Mouse (Mus musculus) bone marrow macrophage, adult 2 months (primary cell): ENCODE measurements around the gene Atp6v0e. TPM values are rescaled to one million over a fixed set of nuclear protein-coding genes. Genes with fewer than 3 reads are reported as not detected.

Source experiments
- H3K27ac ChIP-seq: 2 replicates; pipeline ENCODE4 v1.5.1; 2012; ENCODE audit warnings: low read depth, low read length; ENCODE audit not compliant: insufficient read depth
- H3K4me1 ChIP-seq: 2 replicates; pipeline ENCODE4 v1.6.1; 2012; ENCODE audit warnings: low read length; ENCODE audit not compliant: control insufficient read depth, insufficient read depth
- H3K4me3 ChIP-seq: 2 replicates; pipeline ENCODE4 v1.5.1; 2012; ENCODE audit warnings: mild to moderate bottlenecking, low read length, moderate library complexity; ENCODE audit not compliant: insufficient read depth
- CTCF ChIP-seq: IDR thresholded peaks from 2 replicates; pipeline ENCODE4 v1.5.1; 2012; ENCODE audit warnings: low read depth, mild to moderate bottlenecking, low read length, moderate library complexity
- POLR2A ChIP-seq: IDR thresholded peaks from 2 replicates; pipeline ENCODE4 v1.6.1; 2012; ENCODE audit warnings: mild to moderate bottlenecking, low read depth, low read length, borderline replicate concordance
- polyA plus RNA-seq: library from polyadenylated mRNA; stranded (reverse); fragments of >200 nt; gene quantifications from 2 replicates; pipeline ENCODE4 v1.2.4, GENCODE M21; 2012; ENCODE audit not compliant: missing spikeins, insufficient read depth, insufficient read length

Atp6v0e gene
- polyA plus RNA-seq, 1 experiment, result 298 TPM

DNA sequence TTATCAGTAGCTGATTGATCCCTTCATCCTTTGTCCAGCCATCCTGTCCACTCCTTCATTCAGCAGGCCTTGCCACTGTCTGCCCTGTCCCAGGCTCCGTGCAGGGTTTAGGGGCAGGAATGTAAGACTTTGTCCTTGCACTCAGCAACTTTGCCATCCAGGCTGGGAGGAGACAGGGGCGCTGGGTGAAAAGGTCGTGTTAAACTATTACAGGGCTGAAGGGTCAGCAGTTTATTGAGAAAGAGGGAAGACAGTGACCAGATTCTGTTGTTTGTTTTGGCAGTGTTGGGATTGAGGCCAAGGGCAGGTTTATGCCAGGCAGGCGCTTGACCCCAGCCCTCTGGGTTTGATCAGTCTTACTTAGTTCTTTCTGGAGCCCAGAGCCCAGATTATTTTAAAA is 25.2 kb upstream of the Atp6v0e start:
- Histone ChIP-seq H3K4me3 (no peak overlapping the region), H3K4me1 (peaks cover 9% of the 10 kb centered on the region), H3K27ac (no peak overlapping the region)
- TF ChIP-seq POLR2A, result no peak
- no peak for TF ChIP-seq CTCF

DNA sequence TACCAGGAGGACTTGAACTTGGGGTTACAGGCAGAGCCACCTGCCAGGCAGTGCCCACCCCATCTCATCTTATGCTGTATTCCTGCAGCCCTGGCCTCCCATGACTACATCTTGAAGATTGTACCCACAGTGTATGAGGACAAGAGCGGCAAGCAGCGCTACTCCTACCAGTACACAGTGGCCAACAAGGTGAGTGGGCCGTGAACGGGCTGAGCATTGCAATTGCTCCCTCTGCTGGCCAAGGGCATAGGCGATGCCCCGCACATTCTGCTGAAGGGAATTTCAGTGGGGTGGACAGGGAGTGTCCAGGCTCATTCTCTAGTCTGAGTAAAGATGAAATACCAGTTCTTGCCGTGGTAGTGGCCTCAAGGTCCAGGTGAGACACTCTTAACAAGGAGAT is 24.4 kb upstream of the Atp6v0e start:
- Histone ChIP-seq H3K4me1 (peaks cover 9% of the 10 kb centered on the region), H3K27ac (no peak overlapping the region), H3K4me3 (no peak overlapping the region)
- no peak for TF ChIP-seq POLR2A
- peak; percentile 91 for TF ChIP-seq CTCF

DNA sequence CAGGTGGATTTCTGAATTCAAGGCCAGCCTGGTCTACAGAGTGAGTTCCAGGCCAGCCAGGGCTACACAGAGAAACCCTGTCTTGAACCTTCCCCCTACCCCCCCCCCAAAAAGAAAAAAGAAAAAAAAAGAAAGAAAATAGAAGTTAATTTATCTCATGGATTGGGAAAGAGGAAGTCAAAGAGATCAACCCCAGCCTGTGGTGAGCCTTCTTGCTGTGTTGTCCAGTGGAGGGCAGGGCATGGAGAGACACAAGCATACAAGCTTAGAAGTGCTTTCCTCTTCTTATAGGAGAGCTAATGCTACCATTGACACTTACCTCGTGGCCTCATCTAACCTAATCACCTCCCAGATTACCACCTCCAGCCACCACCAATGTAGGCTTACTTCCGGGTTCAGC is 23.2 kb upstream of the Atp6v0e start:
- Histone ChIP-seq H3K27ac (0 out of 2 replicates have a peak overlapping the region, but pooled peaks have one; percentile 1), H3K4me1 (peaks cover 9% of the 10 kb centered on the region), H3K4me3 (no peak overlapping the region)
- TF ChIP-seq CTCF, result no peak
- TF ChIP-seq POLR2A, result no peak

DNA sequence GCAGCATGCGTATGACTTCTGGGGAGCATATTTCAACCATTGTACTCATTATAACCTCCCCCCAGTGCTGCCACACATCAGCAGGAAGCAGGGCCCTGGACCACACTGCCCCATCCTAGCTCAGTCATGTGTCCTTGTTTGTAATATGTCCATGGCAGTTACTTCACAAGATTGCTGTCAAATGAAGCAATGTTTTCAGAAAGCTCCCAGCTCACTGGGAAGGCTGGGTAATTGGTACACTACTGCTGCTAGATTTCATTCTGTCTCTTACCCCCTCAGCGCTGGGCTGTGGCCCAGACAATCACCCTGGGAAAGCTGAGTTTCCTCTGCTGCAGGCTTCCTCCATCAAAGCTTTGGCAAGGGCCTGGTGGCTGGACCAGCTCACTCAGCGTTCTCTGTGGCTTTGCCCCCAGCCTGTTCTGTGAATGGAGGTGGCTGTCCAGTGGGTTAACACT is 22.7 kb upstream of the Atp6v0e start:
- Histone ChIP-seq H3K27ac (0 out of 2 replicates have a peak overlapping the region, but pooled peaks have one; percentile 1), H3K4me3 (no peak overlapping the region), H3K4me1 (peaks cover 9% of the 10 kb centered on the region)
- no peak for TF ChIP-seq CTCF
- TF ChIP-seq POLR2A, result no peak

DNA sequence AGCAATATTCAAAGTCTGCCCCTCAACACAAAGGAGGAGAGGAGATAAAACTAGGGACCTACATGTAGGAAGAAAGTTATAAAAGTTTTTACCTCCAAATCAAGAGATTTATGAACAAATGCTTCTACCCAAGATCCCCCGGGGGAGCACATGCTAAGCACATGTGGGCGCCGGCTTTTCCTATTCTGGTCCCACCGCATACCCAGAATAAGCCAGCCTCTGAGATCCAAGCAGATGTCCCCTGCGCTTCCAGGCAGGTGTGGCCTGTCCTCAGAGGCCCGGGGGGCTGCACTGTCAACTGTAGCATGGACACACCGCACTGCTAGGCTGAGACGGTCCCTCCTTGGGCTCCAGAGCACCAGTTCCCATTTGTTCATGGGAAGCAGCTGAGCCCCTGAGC is 19.6 kb upstream of the Atp6v0e start:
- Histone ChIP-seq H3K27ac (no peak overlapping the region), H3K4me3 (no peak overlapping the region), H3K4me1 (peaks cover 9% of the 10 kb centered on the region)
- TF ChIP-seq POLR2A (no peak), CTCF (no peak)

DNA sequence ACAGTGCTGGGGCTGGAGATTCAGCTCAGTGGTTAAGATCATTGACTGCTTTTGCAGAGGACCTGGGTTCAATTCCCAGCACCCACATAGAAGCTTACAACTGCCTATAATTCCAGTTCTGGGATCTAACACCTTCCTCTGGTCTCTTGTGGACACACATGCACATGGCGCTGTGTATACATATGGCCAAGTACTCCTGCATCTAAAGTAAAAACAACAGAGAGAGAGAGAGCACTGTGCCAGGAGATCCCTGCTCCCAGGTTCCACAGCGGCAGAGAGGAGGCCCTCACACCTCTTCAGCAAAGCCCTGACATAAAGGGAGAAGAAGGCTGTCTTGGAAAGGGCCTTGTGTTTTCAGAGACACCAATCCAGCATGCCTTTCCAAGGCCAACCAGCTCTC is 19.0 kb upstream of the Atp6v0e start:
- Histone ChIP-seq H3K4me3 (no peak overlapping the region), H3K4me1 (peaks cover 9% of the 10 kb centered on the region), H3K27ac (no peak overlapping the region)
- TF ChIP-seq CTCF (no peak), POLR2A (no peak)

DNA sequence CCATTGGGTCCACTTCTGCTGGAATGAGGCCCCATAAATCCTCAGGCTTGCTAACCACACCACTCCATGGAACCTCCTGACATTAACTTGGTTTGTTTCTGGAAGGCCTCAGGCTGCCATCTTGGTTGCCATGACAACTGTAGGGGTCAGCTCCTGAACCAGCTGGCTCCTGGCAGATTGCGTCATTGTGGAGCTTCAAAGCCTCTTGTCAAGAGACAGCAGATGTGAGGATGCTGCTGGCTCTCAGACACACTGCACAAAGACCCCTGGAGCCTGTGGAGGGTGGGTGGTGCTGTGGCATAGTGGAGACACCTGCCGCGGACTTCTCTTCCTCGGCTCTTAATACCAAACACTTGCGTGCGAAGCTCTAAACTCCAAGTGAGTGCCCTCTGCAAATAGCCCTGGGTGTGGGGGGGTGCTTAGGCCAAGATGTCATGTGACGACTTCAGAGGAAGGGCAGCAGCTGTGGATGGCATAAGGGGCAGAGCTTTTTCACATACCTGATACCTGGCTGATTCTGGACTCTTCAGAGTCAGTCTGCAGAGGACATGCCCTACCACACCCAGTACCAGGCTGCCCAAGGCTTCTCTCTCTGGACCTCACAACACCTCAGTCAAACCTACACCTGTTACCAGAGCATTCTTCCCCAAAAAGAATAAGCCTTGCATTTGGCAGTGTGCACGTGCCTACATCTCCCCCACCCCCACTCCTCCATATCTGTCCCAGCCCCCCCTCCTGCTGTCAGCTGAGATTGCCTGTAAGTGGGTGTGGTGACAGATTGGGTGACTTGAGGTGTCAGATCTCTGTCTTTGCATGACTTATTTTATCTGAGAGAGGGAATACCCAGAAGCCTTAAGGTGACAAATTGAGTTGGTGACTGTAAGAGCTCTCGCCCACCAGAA is 18.3 kb upstream of the Atp6v0e start:
- TF ChIP-seq POLR2A (no peak), CTCF (no peak)

DNA sequence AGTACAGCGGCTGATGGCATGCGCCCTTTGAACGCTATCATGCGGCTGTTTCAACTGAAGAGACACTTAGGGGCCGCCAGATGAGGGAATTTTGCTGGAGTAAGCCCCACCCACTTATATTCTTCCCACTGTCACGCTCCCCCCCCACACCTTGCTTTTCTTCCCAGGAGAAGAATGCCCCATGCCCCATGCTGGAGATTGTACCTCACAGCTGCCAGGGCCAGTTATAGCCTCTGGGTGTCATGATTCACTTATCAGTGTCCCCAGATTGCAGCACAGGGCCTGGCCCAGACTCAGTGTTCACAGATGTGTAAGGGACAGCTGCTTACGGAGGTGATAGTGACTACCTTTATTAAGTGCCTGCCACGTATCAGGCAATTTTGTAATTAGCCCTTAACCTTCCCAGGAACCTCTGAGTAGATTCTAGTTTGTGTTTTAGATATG is 17.6 kb upstream of the Atp6v0e start:
- no peak for TF ChIP-seq POLR2A
- TF ChIP-seq CTCF, result no peak
- H3K27ac ChIP-seq, result no peak overlapping the region
- peaks cover 3% of the 10 kb centered on the region; the same call in 1 of the 2 replicates for H3K4me1 ChIP-seq
- no peak overlapping the region for H3K4me3 ChIP-seq

More for the DNA sequence above, 18.3 kb upstream of the Atp6v0e start:
- H3K27ac ChIP-seq, result no peak overlapping the region
- peaks cover 9% of the 10 kb centered on the region for H3K4me1 ChIP-seq
- no peak overlapping the region for H3K4me3 ChIP-seq

DNA sequence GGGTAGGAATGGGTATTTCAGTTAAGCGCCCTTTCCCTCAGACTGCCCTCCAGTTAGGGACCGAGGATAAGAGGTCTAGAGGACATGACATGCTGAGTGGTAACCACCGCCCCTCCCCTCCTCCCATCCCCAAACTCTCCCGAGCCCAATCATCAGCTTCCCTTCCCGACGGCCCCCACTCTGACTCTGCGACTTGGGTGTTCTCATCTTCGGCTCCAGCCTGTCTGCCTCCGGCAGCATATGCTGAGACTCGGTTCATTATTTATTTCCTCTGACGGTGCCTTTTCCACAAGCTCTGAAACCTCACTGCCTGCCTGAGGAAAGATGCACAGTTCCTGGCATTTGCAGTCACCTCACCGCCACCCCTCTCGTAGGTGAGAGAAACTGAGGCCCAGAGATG is 15.7 kb upstream of the Atp6v0e start:
- Histone ChIP-seq H3K27ac (no peak overlapping the region), H3K4me1 (no peaks in the 10 kb centered on the region), H3K4me3 (no peak overlapping the region)
- TF ChIP-seq POLR2A, result no peak
- no peak for TF ChIP-seq CTCF

DNA sequence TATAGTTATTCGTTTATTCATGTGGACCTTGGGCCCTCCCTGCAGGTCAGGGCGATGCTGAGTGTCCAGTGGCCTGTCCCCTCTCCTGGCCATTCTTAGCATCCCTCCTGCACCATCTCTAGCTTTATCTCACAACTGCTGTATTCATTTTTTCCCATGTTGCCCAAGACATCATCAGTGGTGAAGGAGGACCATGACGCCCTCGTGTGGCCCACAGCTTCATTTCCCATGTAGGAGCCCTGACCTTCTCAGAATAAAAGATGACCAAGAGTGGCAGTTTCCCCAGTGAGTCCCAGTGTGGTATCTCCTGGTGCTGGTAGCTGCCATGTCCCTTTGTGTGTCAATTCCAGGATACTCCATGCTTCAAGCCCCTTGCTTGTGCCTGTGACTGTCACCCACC is 13.5 kb upstream of the Atp6v0e start:
- Histone ChIP-seq H3K4me3 (no peak overlapping the region), H3K4me1 (no peaks in the 10 kb centered on the region), H3K27ac (no peak overlapping the region)
- TF ChIP-seq POLR2A (no peak), CTCF (no peak)
